Comparison of ENCODE assay signal across 23 mouse cellular contexts in genomic region chr19:5496052-5496370, GRCm38 (mm10). TPM values are rescaled to one million over a fixed set of nuclear protein-coding genes. Genes with fewer than 3 reads are reported as not detected.
A peak's percentile ranks its signal among the peaks of the same experiment; 100 is the strongest.
DNase-seq lines count a peak whose midpoint lies in the region; ATAC-seq and TF ChIP-seq lines count a peak whose summit lies in the region.
"Had no signal": no experiment of that assay in that cellular context is flagged by ENCODE, and none has a peak within 500 bp of the region (broad histone marks: within the 10 kb centered on the region; RNA-seq: fewer than 3 reads in every experiment).

No protein-coding gene starts in this region.

- TF ChIP-seq CTCF in gastrocnemius, adult 2 months (IDR thresholded peaks at IDR 0.05) = no peak
- no peak for TF ChIP-seq CTCF in G1E (IDR thresholded peaks at IDR 0.05; ENCODE audit: low read depth, low read length)

- peaks cover 76% of the 10 kb centered on the region for H3K36me3 ChIP-seq in G1E (replicated peaks)

- peaks cover 38% of the 10 kb centered on the region for H3K4me1 ChIP-seq in G1E (ENCODE audit: insufficient read depth, low read depth, low read length)

- intact Hi-C loops in gastrocnemius, adult 2 months (cut with DNase I) = no loop called here

- no peak overlapping the region for H3K4me3 ChIP-seq in gastrocnemius, adult 2 months
- H3K4me3 ChIP-seq in G1E (ENCODE audit: low read depth, low read length) = peak overlapping the region; percentile 13; the same call in 1 of the 2 replicates
- H3K4me3 ChIP-seq: embryonic facial prominence, embryonic 15.5 days; erythroblast, embryonic 14.5 days; forebrain, embryonic 10.5 days; heart, adult 2 months; intestine, embryonic 15.5 days had no signal

- DNase-seq in gastrocnemius, adult 2 months = no peak
- no peak for DNase-seq in gastrocnemius, adult 18-20 months (ENCODE audit: low spot score)
- peak; percentile 17 for DNase-seq in kidney, adult 9 months
- DNase-seq in kidney, postnatal 4 days = no peak
- DNase-seq in 3134 (ENCODE audit: extremely low read depth, insufficient read length, low spot score) (peak; percentile 49), G1E (ENCODE audit: low spot score) (no peak)
- DNase-seq in frontal cortex, postnatal 14 days (ENCODE audit: low spot score in 2 of 2) = no peak
- no peak for DNase-seq in cerebellum, adult 9-10 months
- DNase-seq: adrenal gland, adult 8-10 months; cerebellum, adult 11 months; gastrocnemius, postnatal 14 days; heart, postnatal 4 days; kidney, adult 8-10 months had no signal

- no peak for ATAC-seq in G1E (ENCODE audit: extremely low read depth, insufficient number of reproducible peaks, low FRiP score, poor library complexity, severe bottlenecking)
- ATAC-seq: forebrain, embryonic 14.5 days; intestine, embryonic 15.5 days had no signal

- H3K27me3 ChIP-seq in G1E (ENCODE audit: insufficient read depth, low read length) = no peaks in the 10 kb centered on the region
- H3K27me3 ChIP-seq: embryonic facial prominence, embryonic 15.5 days; intestine, embryonic 15.5 days had no signal

- no peaks in the 10 kb centered on the region for H3K9me3 ChIP-seq in G1E (replicated peaks)
- H3K9me3 ChIP-seq: embryonic facial prominence, embryonic 15.5 days; forebrain, embryonic 10.5 days; intestine, embryonic 15.5 days had no signal

- H3K27ac ChIP-seq in gastrocnemius, adult 2 months = peak overlapping the region; percentile 62
- H3K27ac ChIP-seq: embryonic facial prominence, embryonic 15.5 days; forebrain, embryonic 10.5 days; heart, adult 2 months; hindbrain, embryonic 14.5 days; intestine, embryonic 15.5 days had no signal

RNA-seq across cellular contexts. Expression of gene Cfl1, which starts 5.8 kb away (rescaled TPM):
- 10 to 100 TPM; 52.8 to 72.0 TPM for total RNA-seq in gastrocnemius, adult 2 months (2021)
- 10 to 100 TPM; 48.4 to 74.2 TPM for total RNA-seq in gastrocnemius, adult 18-20 months (2021)
- total RNA-seq in G1E (2014; fragmentation: Nextera tagmentation) = 1,228 and 1,288 TPM in 2 replicates
- 1,086 and 1,192 TPM in 2 replicates for total RNA-seq in G1E (2017)
- polyA plus RNA-seq in G1E (2012) = 853 and 1,308 TPM in 2 replicates

RNA-seq across cellular contexts. Expression of gene 1700020D05Rik, which starts 7.6 kb away (rescaled TPM):
- 1 to 10 TPM in 1 of 2 experiments, under 1 TPM in 1; 0.92 to 1.6 TPM for total RNA-seq in gastrocnemius, adult 2 months (2021)
- under 1 TPM; 0.21 to 0.30 TPM for total RNA-seq in gastrocnemius, adult 18-20 months (2021)
- total RNA-seq in G1E (2014; fragmentation: Nextera tagmentation) (0.73 and 4.0 TPM in 2 replicates), G1E (2017) (2.1 and 2.7 TPM in 2 replicates)
- 0.12 and 0.36 TPM in 2 replicates for polyA plus RNA-seq in G1E (2012)
- polyA plus RNA-seq: embryonic facial prominence, embryonic 11.5 days; forebrain, embryonic 10.5 days; forebrain, embryonic 14.5 days; heart, embryonic 11.5 days; heart, embryonic 16.5 days; intestine, embryonic 15.5 days had no signal

RNA-seq across cellular contexts. Expression of gene Mus81, which starts 7.8 kb away (rescaled TPM):
- total RNA-seq in gastrocnemius, adult 2 months (2021) = 10 to 100 TPM; 20.1 to 23.3 TPM
- total RNA-seq in gastrocnemius, adult 18-20 months (2021) = 10 to 100 TPM; 18.3 to 22.1 TPM
- total RNA-seq in G1E (2014; fragmentation: Nextera tagmentation) (16.8 and 38.0 TPM in 2 replicates), G1E (2017) (16.0 and 22.9 TPM in 2 replicates)
- polyA plus RNA-seq in G1E (2012) = 17.1 and 19.5 TPM in 2 replicates

RNA-seq across cellular contexts. Expression of gene Snx32, which starts 14.3 kb away (rescaled TPM):
- total RNA-seq in gastrocnemius, adult 2 months (2021) = 1 to 10 TPM; 5.8 to 8.0 TPM
- 1 to 10 TPM; 5.5 to 5.8 TPM for total RNA-seq in gastrocnemius, adult 18-20 months (2021)
- total RNA-seq in G1E (2014; fragmentation: Nextera tagmentation) = 9.8 and 12.6 TPM in 2 replicates
- 12.0 and 13.3 TPM in 2 replicates for total RNA-seq in G1E (2017)
- polyA plus RNA-seq in G1E (2012) = 1.6 and 2.0 TPM in 2 replicates

RNA-seq across cellular contexts. Expression of gene Efemp2, which starts 22.3 kb away (rescaled TPM):
- 1 to 10 TPM; 3.4 to 6.6 TPM for total RNA-seq in gastrocnemius, adult 2 months (2021)
- total RNA-seq in gastrocnemius, adult 18-20 months (2021) = 1 to 10 TPM; 4.0 to 5.6 TPM
- 4.1 and 6.7 TPM in 2 replicates for total RNA-seq in G1E (2014; fragmentation: Nextera tagmentation)
- total RNA-seq in G1E (2017) = 4.6 and 6.6 TPM in 2 replicates
- 3.0 and 3.1 TPM in 2 replicates for polyA plus RNA-seq in G1E (2012)

Comparison
In these comparisons a context has a peak if more than half of its experiments do, and no peak if none do; other contexts are left out.
1. DNase-seq: peak in kidney, adult 9 months (single experiment) and 3134 (single experiment); none in gastrocnemius, adult 2 months (single experiment), gastrocnemius, adult 18-20 months (single experiment), kidney, postnatal 4 days (0 of 2), G1E (single experiment), frontal cortex, postnatal 14 days (0 of 2) and cerebellum, adult 9-10 months (single experiment).
2. RNA of gene Cfl1, which starts 5.8 kb away (total RNA-seq): 1,086 to 1,288 TPM in G1E; 48.4 to 74.2 TPM in gastrocnemius, adult 18-20 months and 52.8 to 72.0 TPM in gastrocnemius, adult 2 months; every median in the first group is over 10 times any median in the second.